Comparison of ENCODE assay signal across 16 mouse cellular contexts in the genomic region with DNA sequence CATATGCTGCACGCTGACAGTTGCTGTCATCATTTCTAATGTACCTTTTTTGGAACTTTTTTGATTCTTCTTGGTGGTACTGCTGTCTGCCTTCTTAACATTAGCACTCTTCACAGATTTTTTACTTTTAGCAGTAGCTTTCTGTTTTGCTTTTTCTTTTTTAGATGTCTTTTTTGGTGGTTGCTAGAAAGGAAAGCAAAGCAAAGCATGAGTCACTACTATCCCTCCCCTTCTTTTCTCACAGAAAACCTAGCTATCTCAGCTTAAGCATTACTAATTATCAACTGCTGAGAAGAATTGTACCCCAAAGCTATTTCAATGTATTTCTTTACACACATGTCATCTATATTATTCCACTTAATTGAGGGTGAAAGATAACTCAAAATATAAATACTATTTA.
"Had no signal": no experiment of that assay in that cellular context is flagged by ENCODE, and none has a peak within 500 bp of the region (broad histone marks: within the 10 kb centered on the region; RNA-seq: fewer than 3 reads in every experiment).

No protein-coding gene starts in this region.

- H3K27ac ChIP-seq: neural tube, embryonic 13.5 days; neural tube, embryonic 15.5 days; stomach, embryonic 15.5 days; stomach, postnatal 0 days had no signal

- H3K27me3 ChIP-seq: neural tube, embryonic 13.5 days; neural tube, embryonic 15.5 days; stomach, embryonic 15.5 days had no signal

- H3K4me1 ChIP-seq: neural tube, embryonic 13.5 days; neural tube, embryonic 15.5 days; stomach, embryonic 15.5 days had no signal

- H3K9ac ChIP-seq: neural tube, embryonic 13.5 days; neural tube, embryonic 15.5 days; stomach, embryonic 15.5 days had no signal

- DNase-seq: retina, postnatal 1 day; right cerebral cortex, adult 18-20 months; right cerebral cortex, postnatal 14 days; right cerebral cortex, postnatal 25 days; right cerebral cortex, postnatal 4 days; spleen, adult 18-20 months; thymus, adult 18-20 months; thymus, adult 2 months; thymus, postnatal 14 days; thymus, postnatal 25 days; thymus, postnatal 36 days; thymus, postnatal 4 days had no signal

- H3K9me3 ChIP-seq: neural tube, embryonic 13.5 days; neural tube, embryonic 15.5 days; stomach, embryonic 15.5 days had no signal

- H3K4me3 ChIP-seq: neural tube, embryonic 13.5 days; neural tube, embryonic 15.5 days; stomach, embryonic 15.5 days had no signal

- H3K4me2 ChIP-seq: neural tube, embryonic 13.5 days; neural tube, embryonic 15.5 days; stomach, embryonic 15.5 days had no signal
